Mouse (Mus musculus): ENCODE data around the gene Gm28827. TPM values are rescaled to one million over a fixed set of nuclear protein-coding genes. Genes with fewer than 3 reads are reported as not detected.
"Not testable (repeated sequence)": the region's sequence is repeated elsewhere in the genome, so short reads cannot be mapped to it uniquely, and the experiment has no call there.

Gene Gm28827
- polyA plus RNA-seq (2015; fragmentation: Nextera tagmentation; extraction: Ambion mirVana), result not detected in 2 replicates

- no CpG with 5 or more reads among the region's 6 CpGs for WGBS
- not testable (repeated sequence) for H3K4me1 ChIP-seq; H3K9ac ChIP-seq (replicated peaks); H3K36me3 ChIP-seq; H3K27ac ChIP-seq (replicated peaks); H3K4me2 ChIP-seq (replicated peaks); H3K4me3 ChIP-seq; H3K9me3 ChIP-seq; H3K27me3 ChIP-seq; ATAC-seq (replicated peaks)
Observed at GRCm38 (mm10) chrY:83030647-83031046, at the start of gene Gm28827. TSS of gene Gm28827 (plus strand) at chrY:83030947.
